Mouse (Mus musculus): Measurements from ENCODE around the gene Fgd6. TPM values are rescaled to one million over a fixed set of nuclear protein-coding genes. Genes with fewer than 3 reads are reported as not detected.

The Fgd6 gene
- polyA plus RNA-seq (2014; fragmentation: Nextera tagmentation; extraction: Ambion mirVana): 5.0 and 5.1 TPM in 2 replicates

DNA sequence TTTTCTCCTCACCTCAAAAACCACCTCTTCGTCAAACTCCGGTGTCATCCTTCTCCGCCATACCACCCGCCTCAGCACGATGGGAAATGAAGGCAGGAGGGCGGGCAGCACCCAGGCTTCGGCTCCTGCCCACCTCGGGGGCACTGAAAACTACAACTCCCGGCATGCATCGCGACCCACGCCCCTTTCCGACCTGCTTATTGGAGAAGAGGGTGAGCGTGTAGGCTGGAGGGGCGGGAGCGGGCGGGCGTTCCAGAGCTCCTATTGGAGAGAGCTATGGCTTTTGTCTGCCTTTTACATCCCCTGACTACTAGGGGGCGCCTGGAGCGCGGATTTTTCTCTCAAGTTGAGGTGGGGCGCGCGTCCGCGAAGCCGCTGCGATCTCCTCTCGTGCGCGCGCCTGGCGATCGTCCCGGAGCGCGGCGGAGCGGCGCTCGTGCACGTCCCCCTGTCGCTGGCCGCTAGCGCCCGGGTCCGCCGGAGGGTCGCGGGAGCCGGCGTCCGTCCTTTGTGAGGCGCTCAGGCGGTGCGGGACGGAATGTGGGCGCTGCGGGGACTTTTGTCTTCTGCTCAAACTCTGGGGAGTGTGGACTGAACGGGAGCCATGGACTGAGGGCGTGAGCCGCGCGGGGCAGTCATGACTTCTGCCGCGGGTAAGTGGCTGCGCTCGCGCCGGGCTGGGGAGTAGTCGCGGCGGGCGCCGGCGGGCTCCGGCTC is at the start of gene Fgd6, which contains the start of gene Vezt:
Gene Fgd6 (plus strand): TSS at position 344 of the 717 bp plus-strand sequence.
Gene Vezt (minus strand): TSS at position 160 of the 717 bp plus-strand sequence.
- Histone ChIP-seq H3K27ac (ENCODE audit: low read depth) (peak within 1 kb of the TSS; percentile 75), H3K4me1 (replicated peaks; ENCODE audit: control insufficient read depth, insufficient read depth, low read length) (peaks cover 7% of the 10 kb centered on the region; the same call in 1 of the 2 replicates), H3K9me3 (ENCODE audit: control insufficient read depth, low read length) (no peaks in the 10 kb centered on the region), H3K36me3 (ENCODE audit: control insufficient read depth, insufficient read depth, low read length) (peaks cover 4% of the 10 kb centered on the region), H3K9ac (ENCODE audit: low read length) (peak within 1 kb of the TSS; percentile 78), H3K4me2 (ENCODE audit: low read length) (peak within 1 kb of the TSS; percentile 66), H3K27me3 (replicated peaks; ENCODE audit: control insufficient read depth, insufficient read depth, low read length) (no peaks in the 10 kb centered on the region), H3K4me3 (ENCODE audit: low read depth, low read length) (peak within 1 kb of the TSS; percentile 88)
- peak; percentile 99 for DNase-seq (ENCODE audit: low spot score)
- ATAC-seq (replicated peaks; ENCODE audit: low FRiP score, low TSS enrichment, low read depth): peak; percentile 99
- WGBS: under 1% methylated on average over 77 of the region's 77 CpGs

DNA sequence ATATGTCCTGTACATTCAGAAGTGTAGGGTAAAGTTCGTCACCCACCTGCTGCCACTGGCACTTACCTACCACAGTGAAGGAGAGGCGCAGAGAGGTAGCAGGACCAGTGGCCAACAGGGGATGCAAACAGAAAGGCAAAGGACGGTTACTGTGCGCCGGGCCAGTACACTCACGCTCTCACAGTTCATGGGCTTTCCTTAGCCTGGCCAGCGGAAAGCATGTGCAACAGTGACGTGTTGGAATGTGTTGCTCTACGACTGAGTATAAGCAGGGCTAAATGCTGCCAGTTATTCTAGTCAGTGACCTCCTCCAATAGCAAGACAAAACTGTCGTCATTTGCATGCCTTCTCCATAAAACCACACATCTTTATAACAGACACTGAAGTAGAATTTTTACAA is 41.7 kb upstream of the Fgd6 start:
- DNase-seq (ENCODE audit: low spot score) (peak; percentile 40), ATAC-seq (replicated peaks; ENCODE audit: low FRiP score, low TSS enrichment, low read depth) (no peak)
- H3K4me1 ChIP-seq (replicated peaks; ENCODE audit: control insufficient read depth, insufficient read depth, low read length): no peaks in the 10 kb centered on the region
- H3K4me3 ChIP-seq (ENCODE audit: low read depth, low read length): no peak overlapping the region
- H3K9ac ChIP-seq (ENCODE audit: low read length): no peak overlapping the region
- peaks cover 76% of the 10 kb centered on the region for H3K36me3 ChIP-seq (ENCODE audit: control insufficient read depth, insufficient read depth, low read length)
- 95% methylated on average over 10 of the region's 10 CpGs for WGBS
- no peak overlapping the region for H3K4me2 ChIP-seq (ENCODE audit: low read length)
- no peak overlapping the region for H3K27ac ChIP-seq (ENCODE audit: low read depth)
- H3K9me3 ChIP-seq (ENCODE audit: control insufficient read depth, low read length): no peaks in the 10 kb centered on the region
- no peaks in the 10 kb centered on the region for H3K27me3 ChIP-seq (replicated peaks; ENCODE audit: control insufficient read depth, insufficient read depth, low read length)

DNA sequence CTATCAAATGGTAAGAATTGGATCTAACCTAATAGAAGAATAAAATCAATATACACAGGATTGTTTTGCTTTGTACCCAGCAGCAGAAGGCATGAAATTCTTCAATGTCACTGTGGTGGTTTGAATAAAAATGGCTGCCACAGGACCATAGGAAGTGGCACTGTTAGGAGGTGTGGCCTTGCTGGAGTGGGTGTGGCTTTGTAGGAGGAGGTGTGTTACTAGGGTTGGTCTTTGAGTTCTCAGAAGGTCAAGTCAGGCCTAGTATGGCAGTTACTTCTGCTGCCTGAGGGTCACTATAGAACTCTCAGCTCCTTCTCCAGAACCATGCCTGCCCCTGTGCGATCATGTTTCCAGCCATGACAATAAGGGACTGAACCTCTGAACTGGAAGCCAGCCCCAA is 40.7 kb upstream of the Fgd6 start:
- ATAC-seq (replicated peaks; ENCODE audit: low FRiP score, low TSS enrichment, low read depth) (no peak), DNase-seq (ENCODE audit: low spot score) (peak; percentile 27)
- Histone ChIP-seq H3K4me3 (ENCODE audit: low read depth, low read length) (no peak overlapping the region), H3K9ac (ENCODE audit: low read length) (no peak overlapping the region), H3K36me3 (ENCODE audit: control insufficient read depth, insufficient read depth, low read length) (peaks cover 78% of the 10 kb centered on the region), H3K9me3 (ENCODE audit: control insufficient read depth, low read length) (no peaks in the 10 kb centered on the region), H3K27me3 (replicated peaks; ENCODE audit: control insufficient read depth, insufficient read depth, low read length) (no peaks in the 10 kb centered on the region), H3K27ac (ENCODE audit: low read depth) (no peak overlapping the region), H3K4me1 (replicated peaks; ENCODE audit: control insufficient read depth, insufficient read depth, low read length) (no peaks in the 10 kb centered on the region), H3K4me2 (ENCODE audit: low read length) (no peak overlapping the region)
- 100% methylated on average over 1 of the region's 1 CpGs for WGBS

DNA sequence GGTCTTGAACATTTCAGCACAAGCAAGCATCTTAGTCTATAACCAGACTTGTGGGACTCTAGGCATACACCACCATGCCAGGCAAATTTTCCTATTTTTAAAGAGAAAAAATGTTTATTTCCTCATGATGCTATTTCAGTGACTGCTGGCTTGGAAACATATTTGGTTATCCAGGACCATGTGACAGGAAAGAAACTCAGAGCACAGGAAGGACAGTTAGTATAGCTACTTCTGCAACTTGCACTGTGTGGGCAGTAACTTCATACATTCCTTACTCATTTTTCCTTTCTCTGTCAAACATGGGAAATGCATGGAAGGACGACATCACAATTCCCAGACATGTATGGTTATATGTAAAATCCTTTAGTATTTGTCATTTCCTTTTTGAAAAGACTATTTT is 36.4 kb upstream of the Fgd6 start:
- DNase-seq (ENCODE audit: low spot score): no peak
- H3K27me3 ChIP-seq (replicated peaks; ENCODE audit: control insufficient read depth, insufficient read depth, low read length): no peaks in the 10 kb centered on the region
- H3K4me2 ChIP-seq (ENCODE audit: low read length): no peak overlapping the region
- no peak overlapping the region for H3K27ac ChIP-seq (ENCODE audit: low read depth)
- no peak for ATAC-seq (replicated peaks; ENCODE audit: low FRiP score, low TSS enrichment, low read depth)
- no peaks in the 10 kb centered on the region for H3K9me3 ChIP-seq (ENCODE audit: control insufficient read depth, low read length)
- no peaks in the 10 kb centered on the region for H3K4me1 ChIP-seq (replicated peaks; ENCODE audit: control insufficient read depth, insufficient read depth, low read length)
- H3K36me3 ChIP-seq (ENCODE audit: control insufficient read depth, insufficient read depth, low read length): peaks cover 82% of the 10 kb centered on the region
- no peak overlapping the region for H3K4me3 ChIP-seq (ENCODE audit: low read depth, low read length)
- WGBS: 86% methylated on average over 1 of the region's 1 CpGs
- no peak overlapping the region for H3K9ac ChIP-seq (ENCODE audit: low read length)

DNA sequence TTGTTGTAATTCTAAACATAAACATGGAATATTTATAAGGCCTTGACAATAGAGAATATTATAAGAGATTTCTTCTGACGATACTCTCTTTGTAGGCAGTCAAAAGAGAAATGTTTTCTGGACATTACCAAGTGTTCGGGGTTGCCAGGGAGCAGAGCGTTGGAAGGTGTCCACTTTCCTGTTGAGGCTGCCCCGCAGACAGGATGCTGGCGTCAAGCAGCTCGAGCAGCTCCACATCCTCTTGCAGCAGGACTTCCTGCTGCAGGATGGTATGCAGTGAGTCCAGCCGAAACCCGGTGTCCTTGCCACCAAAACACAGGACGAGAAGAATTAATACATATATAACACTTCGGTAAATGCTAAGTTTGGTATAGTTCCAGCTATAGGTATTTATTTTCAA is 35.6 kb upstream of the Fgd6 start:
- 88% methylated on average over 10 of the region's 10 CpGs for WGBS
- H3K4me1 ChIP-seq (replicated peaks; ENCODE audit: control insufficient read depth, insufficient read depth, low read length): no peaks in the 10 kb centered on the region
- ATAC-seq (replicated peaks; ENCODE audit: low FRiP score, low TSS enrichment, low read depth) (no peak), DNase-seq (ENCODE audit: low spot score) (peak; percentile 47)
- peaks cover 74% of the 10 kb centered on the region for H3K36me3 ChIP-seq (ENCODE audit: control insufficient read depth, insufficient read depth, low read length)
- H3K4me2 ChIP-seq (ENCODE audit: low read length): no peak overlapping the region
- no peak overlapping the region for H3K4me3 ChIP-seq (ENCODE audit: low read depth, low read length)
- no peaks in the 10 kb centered on the region for H3K9me3 ChIP-seq (ENCODE audit: control insufficient read depth, low read length)
- no peak overlapping the region for H3K9ac ChIP-seq (ENCODE audit: low read length)
- no peak overlapping the region for H3K27ac ChIP-seq (ENCODE audit: low read depth)
- no peaks in the 10 kb centered on the region for H3K27me3 ChIP-seq (replicated peaks; ENCODE audit: control insufficient read depth, insufficient read depth, low read length)

DNA sequence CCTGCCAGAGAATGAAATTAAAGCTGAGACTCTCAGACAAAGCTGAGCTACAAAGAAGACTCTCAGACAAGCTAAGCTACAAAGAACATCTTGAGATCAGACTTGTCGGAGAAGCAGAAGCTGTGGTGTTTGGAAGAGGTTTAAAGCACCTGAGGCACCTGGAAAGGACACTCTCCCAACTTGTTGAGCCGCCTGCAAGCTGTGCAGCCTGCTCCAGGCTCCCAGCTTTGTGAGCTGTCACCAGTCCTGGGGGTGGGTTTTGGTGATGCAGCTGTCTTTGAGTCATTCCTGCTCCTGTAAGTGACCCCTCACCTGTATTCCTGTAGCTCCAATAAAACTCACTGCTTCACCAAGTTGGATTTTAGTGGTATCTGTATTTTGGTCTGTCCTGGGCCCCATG is 27.4 kb upstream of the Fgd6 start:
- no peak for ATAC-seq (replicated peaks; ENCODE audit: low FRiP score, low TSS enrichment, low read depth)
- Histone ChIP-seq H3K4me3 (ENCODE audit: low read depth, low read length) (no peak overlapping the region), H3K4me2 (ENCODE audit: low read length) (no peak overlapping the region), H3K27ac (ENCODE audit: low read depth) (no peak overlapping the region), H3K4me1 (replicated peaks; ENCODE audit: control insufficient read depth, insufficient read depth, low read length) (no peaks in the 10 kb centered on the region), H3K9ac (ENCODE audit: low read length) (no peak overlapping the region), H3K27me3 (replicated peaks; ENCODE audit: control insufficient read depth, insufficient read depth, low read length) (no peaks in the 10 kb centered on the region), H3K36me3 (ENCODE audit: control insufficient read depth, insufficient read depth, low read length) (peaks cover 22% of the 10 kb centered on the region), H3K9me3 (ENCODE audit: control insufficient read depth, low read length) (no peaks in the 10 kb centered on the region)
- 96% methylated on average over 2 of the region's 2 CpGs for WGBS
- peak; percentile 27 for DNase-seq (ENCODE audit: low spot score)

DNA sequence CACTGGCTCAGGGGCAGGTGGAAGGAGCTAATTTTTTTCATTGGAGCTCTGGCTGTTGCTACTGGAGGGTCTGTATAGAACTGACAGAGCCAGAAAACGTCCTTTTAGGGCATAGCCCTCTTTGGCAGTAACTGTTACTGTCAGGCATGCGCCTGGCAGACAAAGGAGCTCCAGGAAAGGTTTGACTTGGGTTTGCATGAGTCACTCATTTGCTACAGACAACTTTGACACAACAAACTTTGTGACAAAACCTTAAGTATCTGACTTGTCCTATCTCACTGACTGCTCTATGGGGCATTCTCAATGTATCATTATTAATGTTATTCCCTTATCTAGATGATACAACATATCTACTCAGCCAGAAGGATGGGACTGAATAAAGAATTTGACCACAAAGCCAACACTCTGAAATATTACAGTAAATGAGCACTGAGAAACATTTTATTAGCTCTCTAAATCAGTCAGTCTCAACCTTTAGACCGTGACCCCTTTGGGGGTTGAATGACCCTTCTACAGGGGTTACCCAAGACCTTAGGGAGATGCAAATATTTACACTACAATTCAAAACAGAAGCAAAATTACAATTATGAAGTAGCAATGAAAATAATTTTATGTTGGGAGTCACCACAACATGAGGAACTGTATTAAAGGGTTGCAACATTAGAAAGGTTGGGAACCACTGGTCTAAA is 25.7 kb upstream of the Fgd6 start:
- ATAC-seq (replicated peaks; ENCODE audit: low FRiP score, low TSS enrichment, low read depth): no peak
- no peak overlapping the region for H3K4me2 ChIP-seq (ENCODE audit: low read length)
- H3K4me3 ChIP-seq (ENCODE audit: low read depth, low read length): no peak overlapping the region
- peaks cover 1% of the 10 kb centered on the region; the same call in 1 of the 2 replicates for H3K4me1 ChIP-seq (replicated peaks; ENCODE audit: control insufficient read depth, insufficient read depth, low read length)
- no peak overlapping the region for H3K9ac ChIP-seq (ENCODE audit: low read length)
- DNase-seq (ENCODE audit: low spot score): peak; percentile 24
- no peak overlapping the region for H3K27ac ChIP-seq (ENCODE audit: low read depth)
- no peaks in the 10 kb centered on the region for H3K27me3 ChIP-seq (replicated peaks; ENCODE audit: control insufficient read depth, insufficient read depth, low read length)
- peaks cover 16% of the 10 kb centered on the region for H3K36me3 ChIP-seq (ENCODE audit: control insufficient read depth, insufficient read depth, low read length)
- no peaks in the 10 kb centered on the region for H3K9me3 ChIP-seq (ENCODE audit: control insufficient read depth, low read length)
- WGBS: 81% methylated on average over 3 of the region's 3 CpGs

DNA sequence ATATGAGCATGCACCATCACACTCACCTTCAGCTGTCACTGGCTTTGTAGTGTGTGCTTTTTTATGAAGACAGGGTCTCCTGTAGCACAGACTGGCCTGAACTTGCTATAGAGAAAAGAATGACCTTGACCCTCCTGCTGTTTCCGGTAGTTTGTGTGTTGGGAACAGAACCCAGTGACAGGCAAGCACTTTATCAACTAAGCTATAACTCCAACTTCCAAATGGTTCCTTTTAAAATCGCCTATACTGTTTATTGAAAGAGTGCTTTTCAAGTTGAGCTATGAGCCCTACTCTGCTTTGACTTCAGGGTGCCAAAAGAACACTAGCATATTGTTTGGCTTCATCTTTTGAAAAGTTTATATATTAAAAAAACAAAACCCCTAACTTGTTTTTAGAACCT is 24.8 kb upstream of the Fgd6 start:
- DNase-seq (ENCODE audit: low spot score): peak; percentile 23
- 29% methylated on average over 2 of the region's 2 CpGs for WGBS
- peaks cover 8% of the 10 kb centered on the region for H3K36me3 ChIP-seq (ENCODE audit: control insufficient read depth, insufficient read depth, low read length)
- H3K4me1 ChIP-seq (replicated peaks; ENCODE audit: control insufficient read depth, insufficient read depth, low read length): peaks cover 2% of the 10 kb centered on the region; the same call in 1 of the 2 replicates
- no peak overlapping the region for H3K4me2 ChIP-seq (ENCODE audit: low read length)
- H3K9ac ChIP-seq (ENCODE audit: low read length): no peak overlapping the region
- no peak overlapping the region for H3K4me3 ChIP-seq (ENCODE audit: low read depth, low read length)
- ATAC-seq (replicated peaks; ENCODE audit: low FRiP score, low TSS enrichment, low read depth): no peak
- H3K27me3 ChIP-seq (replicated peaks; ENCODE audit: control insufficient read depth, insufficient read depth, low read length): no peaks in the 10 kb centered on the region
- H3K27ac ChIP-seq (ENCODE audit: low read depth): no peak overlapping the region
- H3K9me3 ChIP-seq (ENCODE audit: control insufficient read depth, low read length): no peaks in the 10 kb centered on the region
